Mouse (Mus musculus): ENCODE results near the gene Plekho2. TPM values are rescaled to one million over a fixed set of nuclear protein-coding genes. Genes with fewer than 3 reads are reported as not detected.

Plekho2 gene
- polyA plus RNA-seq, 1 experiment from 2014 or later = 13.4 TPM

DNA sequence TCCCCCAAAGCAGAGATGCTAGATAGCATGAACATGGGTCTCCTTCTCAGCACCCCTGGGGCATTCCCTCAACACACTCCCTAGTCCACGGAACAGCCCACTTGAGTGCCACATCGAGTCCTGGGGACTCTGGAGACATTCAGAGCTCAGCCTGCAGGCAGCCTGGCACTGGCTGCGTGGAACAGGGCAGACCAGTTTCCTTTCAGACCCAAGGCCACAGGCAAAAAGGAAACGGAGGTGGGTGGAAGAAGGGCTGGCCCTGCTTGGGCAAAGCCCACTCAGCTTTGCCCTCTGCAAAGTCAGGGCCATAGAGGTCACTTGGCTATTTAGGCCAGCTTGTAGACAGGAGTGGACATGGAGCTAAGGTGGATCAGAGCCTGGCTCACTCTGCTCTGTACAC lies 32.0 kb downstream of the Plekho2 start:
- H3K4me2 ChIP-seq (ENCODE audit: low read length) = no peak overlapping the region
- no peak overlapping the region for H3K27ac ChIP-seq
- peaks cover 15% of the 10 kb centered on the region for H3K4me1 ChIP-seq (replicated peaks; ENCODE audit: insufficient read depth, low read length)
- 55% methylated on average over 4 of the region's 4 CpGs for WGBS
- H3K36me3 ChIP-seq (ENCODE audit: insufficient read depth, low read length) = no peaks in the 10 kb centered on the region
- no peaks in the 10 kb centered on the region for H3K27me3 ChIP-seq (ENCODE audit: insufficient read depth, low read length)
- ATAC-seq (replicated peaks; ENCODE audit: low FRiP score, low read depth) (no peak), DNase-seq (ENCODE audit: low spot score) (no peak)
- no peak overlapping the region for H3K4me3 ChIP-seq (replicated peaks; ENCODE audit: low read depth, low read length)
- no peak overlapping the region for H3K9ac ChIP-seq (ENCODE audit: low read depth, low read length)
- H3K9me3 ChIP-seq (replicated peaks; ENCODE audit: low read length) = no peaks in the 10 kb centered on the region
- no peak for TF ChIP-seq CTCF (IDR thresholded peaks at IDR 0.05; ENCODE audit: low read depth)

DNA sequence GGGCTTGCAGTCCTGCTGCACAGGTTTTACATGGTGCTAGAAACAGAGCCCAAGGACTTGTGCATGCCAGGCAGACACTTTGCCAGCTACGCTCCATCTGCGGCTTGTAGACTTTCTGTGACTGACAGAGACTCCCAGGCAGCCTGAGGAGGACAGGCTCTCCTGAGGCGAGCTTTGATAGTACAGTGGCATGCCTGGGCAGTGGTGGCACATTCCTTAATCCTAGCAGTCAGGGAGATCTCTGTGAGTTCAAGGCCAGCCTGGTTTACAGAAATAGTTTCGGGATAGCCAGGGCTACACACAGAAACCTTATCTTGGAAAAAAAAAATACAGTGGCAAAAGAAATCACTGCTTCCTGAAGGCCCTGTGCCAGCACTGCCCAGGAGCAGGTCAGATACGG lies 32.7 kb downstream of the Plekho2 start:
- Histone ChIP-seq H3K9ac (ENCODE audit: low read depth, low read length) (no peak overlapping the region), H3K27me3 (ENCODE audit: insufficient read depth, low read length) (no peaks in the 10 kb centered on the region), H3K27ac (no peak overlapping the region), H3K9me3 (replicated peaks; ENCODE audit: low read length) (no peaks in the 10 kb centered on the region), H3K4me2 (ENCODE audit: low read length) (no peak overlapping the region), H3K4me3 (replicated peaks; ENCODE audit: low read depth, low read length) (no peak overlapping the region), H3K36me3 (ENCODE audit: insufficient read depth, low read length) (no peaks in the 10 kb centered on the region), H3K4me1 (replicated peaks; ENCODE audit: insufficient read depth, low read length) (peaks cover 15% of the 10 kb centered on the region)
- no peak for TF ChIP-seq CTCF (IDR thresholded peaks at IDR 0.05; ENCODE audit: low read depth)
- 76% methylated on average over 5 of the region's 5 CpGs for WGBS
- DNase-seq (ENCODE audit: low spot score) (no peak), ATAC-seq (replicated peaks; ENCODE audit: low FRiP score, low read depth) (no peak)

DNA sequence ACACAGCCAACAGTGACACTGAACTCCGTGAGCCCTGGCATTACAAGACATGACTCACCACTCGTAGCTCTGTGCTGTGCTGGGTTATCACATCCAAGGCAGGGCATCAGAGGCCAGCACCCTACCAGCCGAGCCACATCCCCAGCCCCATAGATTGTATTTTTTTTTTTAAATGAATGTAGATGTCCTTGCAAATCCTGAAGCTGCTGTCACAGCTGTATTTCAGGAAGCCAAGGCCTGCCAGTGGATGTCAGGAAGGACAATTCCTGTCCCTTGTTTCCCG lies 33.5 kb downstream of the Plekho2 start:
- ATAC-seq (replicated peaks; ENCODE audit: low FRiP score, low read depth) = no peak
- Histone ChIP-seq H3K27me3 (ENCODE audit: insufficient read depth, low read length) (no peaks in the 10 kb centered on the region), H3K27ac (0 out of 2 replicates have a peak overlapping the region, but pooled peaks have one; percentile 10), H3K4me2 (ENCODE audit: low read length) (no peak overlapping the region; the same call in 1 of the 2 replicates), H3K36me3 (ENCODE audit: insufficient read depth, low read length) (no peaks in the 10 kb centered on the region), H3K9ac (ENCODE audit: low read depth, low read length) (no peak overlapping the region), H3K4me1 (replicated peaks; ENCODE audit: insufficient read depth, low read length) (peaks cover 14% of the 10 kb centered on the region), H3K9me3 (replicated peaks; ENCODE audit: low read length) (no peaks in the 10 kb centered on the region), H3K4me3 (replicated peaks; ENCODE audit: low read depth, low read length) (no peak overlapping the region)
- TF ChIP-seq CTCF (IDR thresholded peaks at IDR 0.05; ENCODE audit: low read depth) = no peak
- WGBS = 50% methylated on average over 4 of the region's 4 CpGs
- DNase-seq (ENCODE audit: low spot score) = no peak

DNA sequence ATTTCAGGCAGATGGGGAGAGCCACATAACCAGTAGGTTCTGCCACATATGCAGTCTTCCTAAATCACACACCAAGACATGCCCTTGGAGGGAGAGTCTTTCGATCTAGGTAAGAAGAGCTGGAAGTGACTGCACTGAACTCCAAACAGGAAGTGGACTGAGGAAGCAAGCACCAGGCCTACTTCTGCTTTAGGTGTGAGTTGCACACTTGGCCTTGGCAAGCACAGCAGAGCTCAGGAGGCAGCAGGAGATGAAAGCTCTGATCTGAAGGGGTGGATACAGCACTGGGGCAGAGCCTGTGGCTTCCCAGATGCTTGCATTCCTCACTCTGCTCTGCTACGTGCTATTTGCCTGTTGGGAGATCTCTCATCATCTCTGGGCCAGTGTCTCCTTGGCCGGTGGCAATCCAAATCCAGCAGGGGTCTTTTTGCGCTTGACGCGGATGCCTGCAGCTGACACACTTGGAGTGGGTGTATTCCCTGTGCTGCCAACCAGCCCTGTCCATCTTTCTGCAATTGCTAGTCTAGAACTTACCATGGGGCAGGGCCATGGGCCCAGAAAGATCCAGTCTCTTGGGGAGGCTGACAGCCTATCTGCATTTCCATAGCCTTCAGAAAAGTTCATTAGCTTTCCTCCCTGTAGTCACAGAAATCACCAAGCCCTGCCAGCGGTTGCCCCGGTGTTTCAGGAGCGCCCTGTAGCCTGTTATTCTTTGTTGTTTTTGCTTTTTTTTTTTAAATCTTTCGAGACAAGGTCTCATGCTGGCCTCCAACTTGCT lies 34.0 kb downstream of the Plekho2 start:
- no peak for TF ChIP-seq CTCF (IDR thresholded peaks at IDR 0.05; ENCODE audit: low read depth)
- Histone ChIP-seq H3K4me3 (replicated peaks; ENCODE audit: low read depth, low read length) (no peak overlapping the region), H3K9me3 (replicated peaks; ENCODE audit: low read length) (no peaks in the 10 kb centered on the region), H3K4me2 (ENCODE audit: low read length) (no peak overlapping the region), H3K27me3 (ENCODE audit: insufficient read depth, low read length) (no peaks in the 10 kb centered on the region), H3K36me3 (ENCODE audit: insufficient read depth, low read length) (no peaks in the 10 kb centered on the region), H3K9ac (ENCODE audit: low read depth, low read length) (no peak overlapping the region), H3K27ac (no peak overlapping the region), H3K4me1 (replicated peaks; ENCODE audit: insufficient read depth, low read length) (peaks cover 9% of the 10 kb centered on the region; the same call in 1 of the 2 replicates)
- 67% methylated on average over 10 of the region's 10 CpGs for WGBS
- ATAC-seq (replicated peaks; ENCODE audit: low FRiP score, low read depth) (no peak), DNase-seq (ENCODE audit: low spot score) (no peak)

DNA sequence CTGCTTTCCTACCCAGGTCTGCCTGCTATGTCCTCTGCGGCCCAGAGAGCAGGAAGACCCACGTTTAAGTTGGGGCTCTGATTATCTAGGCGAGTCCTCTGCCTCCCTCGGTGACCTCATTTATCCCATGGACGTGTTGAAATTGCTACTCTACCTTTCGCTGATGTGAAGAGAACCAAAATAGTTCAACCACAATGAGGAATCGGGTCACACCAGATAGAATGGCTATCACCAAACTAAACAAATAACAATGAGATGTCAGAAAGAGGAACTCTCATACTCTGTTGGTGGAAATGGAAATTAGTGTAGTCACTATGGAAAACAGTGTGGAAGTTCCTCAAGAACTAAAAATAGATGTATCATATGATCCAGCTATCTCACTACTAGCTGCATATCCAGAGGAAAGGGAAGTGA lies 37.7 kb downstream of the Plekho2 start:
- Histone ChIP-seq H3K4me1 (replicated peaks; ENCODE audit: insufficient read depth, low read length) (no peaks in the 10 kb centered on the region), H3K27me3 (ENCODE audit: insufficient read depth, low read length) (no peaks in the 10 kb centered on the region), H3K36me3 (ENCODE audit: insufficient read depth, low read length) (no peaks in the 10 kb centered on the region), H3K9ac (ENCODE audit: low read depth, low read length) (0 out of 2 replicates have a peak overlapping the region, but pooled peaks have one; percentile 5), H3K4me3 (replicated peaks; ENCODE audit: low read depth, low read length) (no peak overlapping the region), H3K4me2 (ENCODE audit: low read length) (no peak overlapping the region), H3K27ac (peak overlapping the region; percentile 62; the same call in 1 of the 2 replicates), H3K9me3 (replicated peaks; ENCODE audit: low read length) (no peaks in the 10 kb centered on the region)
- ATAC-seq (replicated peaks; ENCODE audit: low FRiP score, low read depth) (no peak), DNase-seq (ENCODE audit: low spot score) (no peak)
- WGBS = 73% methylated on average over 7 of the region's 7 CpGs
- no peak for TF ChIP-seq CTCF (IDR thresholded peaks at IDR 0.05; ENCODE audit: low read depth)

DNA sequence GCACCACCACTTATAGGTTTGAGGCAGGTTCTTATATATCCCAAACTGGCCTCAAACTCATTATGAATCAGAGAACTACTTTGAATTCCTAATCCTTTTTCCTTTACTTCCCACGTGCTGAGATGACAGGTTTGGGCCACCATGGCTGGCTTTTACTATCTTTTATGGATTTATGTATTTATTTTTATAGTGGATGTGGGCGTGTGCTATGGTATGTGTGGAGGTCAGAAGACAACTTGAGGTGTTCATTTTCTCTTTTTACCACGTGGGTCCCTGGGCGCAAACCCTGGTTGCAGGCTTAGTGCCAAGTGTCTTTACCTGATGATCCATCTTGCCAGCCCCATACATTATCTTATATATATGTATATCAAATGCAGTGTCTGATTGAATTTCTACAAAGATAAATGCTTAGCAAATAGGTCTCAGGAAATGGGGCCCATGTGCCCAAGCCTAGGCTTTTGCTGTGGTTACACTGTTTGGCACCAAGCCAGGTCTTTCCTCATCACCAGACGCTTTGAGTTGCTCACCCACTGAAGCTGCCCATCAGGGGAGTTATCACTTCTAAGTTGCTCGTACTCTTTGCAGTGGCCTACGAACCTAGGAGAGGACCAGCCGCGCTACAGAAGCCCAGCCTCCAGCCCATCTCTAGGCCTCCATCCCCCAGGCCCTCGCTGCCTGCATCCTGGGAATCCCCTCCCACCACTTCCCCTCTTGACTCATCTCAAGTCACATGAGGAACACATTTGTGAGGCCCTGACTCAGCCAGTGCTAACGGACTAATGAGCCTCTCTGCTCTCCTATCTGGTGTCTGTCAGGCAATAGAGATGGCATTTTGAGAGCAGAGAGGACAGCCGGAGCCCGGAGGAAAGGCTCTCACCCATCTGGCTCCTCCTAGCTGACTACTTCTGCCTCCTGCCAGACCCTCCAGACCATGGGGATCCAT lies 38.4 kb downstream of the Plekho2 start:
- no peaks in the 10 kb centered on the region for H3K9me3 ChIP-seq (replicated peaks; ENCODE audit: low read length)
- 53% methylated on average over 13 of the region's 13 CpGs for WGBS
- TF ChIP-seq CTCF (IDR thresholded peaks at IDR 0.05; ENCODE audit: low read depth) = no peak
- H3K9ac ChIP-seq (ENCODE audit: low read depth, low read length) = 0 out of 2 replicates have a peak overlapping the region, but pooled peaks have one; percentile 5
- H3K27me3 ChIP-seq (ENCODE audit: insufficient read depth, low read length) = no peaks in the 10 kb centered on the region
- peak overlapping the region; percentile 62; the same call in 1 of the 2 replicates for H3K27ac ChIP-seq
- H3K4me2 ChIP-seq (ENCODE audit: low read length) = no peak overlapping the region
- no peak for ATAC-seq (replicated peaks; ENCODE audit: low FRiP score, low read depth)
- no peaks in the 10 kb centered on the region for H3K36me3 ChIP-seq (ENCODE audit: insufficient read depth, low read length)
- no peak overlapping the region for H3K4me3 ChIP-seq (replicated peaks; ENCODE audit: low read depth, low read length)
- no peaks in the 10 kb centered on the region for H3K4me1 ChIP-seq (replicated peaks; ENCODE audit: insufficient read depth, low read length)
- no peak for DNase-seq (ENCODE audit: low spot score)

Data from kidney, postnatal 0 days (tissue).